Mouse (Mus musculus): ENCODE measurements around the gene Retsat. TPM values are rescaled to one million over a fixed set of nuclear protein-coding genes. Genes with fewer than 3 reads are reported as not detected.
A peak's percentile ranks its signal among the peaks of the same experiment; 100 is the strongest.

Retsat gene
- polyA plus RNA-seq, 2 experiments: 8.8 to 16.1 TPM

DNA sequence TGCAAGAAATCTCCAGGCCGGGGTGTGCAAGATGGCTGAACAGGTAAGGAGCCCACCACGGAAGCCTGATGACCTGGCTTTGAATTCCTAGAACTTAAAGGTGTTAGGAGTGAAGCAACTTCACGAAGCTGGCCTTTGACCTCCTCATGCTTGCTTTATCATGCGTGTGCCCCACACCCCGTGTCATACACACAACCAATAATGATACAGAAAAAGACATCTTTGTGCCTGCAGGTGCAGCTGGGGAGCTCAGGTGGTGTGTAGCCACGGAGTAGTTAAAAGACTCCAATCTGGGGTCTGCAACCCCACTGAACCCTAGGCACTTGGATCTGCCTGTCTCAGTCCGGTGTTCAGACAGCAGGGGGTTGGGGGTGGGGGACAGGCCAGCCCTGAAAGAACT is 32.8 kb upstream of the Retsat start:
- peaks cover 4% of the 10 kb centered on the region for H3K4me1 ChIP-seq (ENCODE audit: control insufficient read depth, insufficient read depth, low read length)
- no peaks in the 10 kb centered on the region for H3K9me3 ChIP-seq (ENCODE audit: control insufficient read depth, low read length)
- H3K9ac ChIP-seq (ENCODE audit: low read depth, low read length, severe bottlenecking): no peak overlapping the region
- H3K4me3 ChIP-seq (replicated peaks; ENCODE audit: low read length): no peak overlapping the region
- DNase-seq (ENCODE audit: low spot score) (no peak), ATAC-seq (ENCODE audit: low FRiP score, low read depth) (peak; percentile 4; the same call in 1 of the 2 replicates)
- WGBS: 75% methylated on average over 7 of the region's 7 CpGs
- no peak overlapping the region for H3K4me2 ChIP-seq (replicated peaks; ENCODE audit: low read depth, low read length, severe bottlenecking)
- peaks cover 13% of the 10 kb centered on the region for H3K36me3 ChIP-seq (ENCODE audit: control insufficient read depth, insufficient read depth, low read length)
- TF ChIP-seq POLR2A (IDR thresholded peaks at IDR 0.05; ENCODE audit: borderline replicate concordance, extremely low read depth, insufficient read depth, insufficient read length): no peak
- H3K27ac ChIP-seq (replicated peaks; ENCODE audit: low read depth, low read length): no peak overlapping the region
- no peaks in the 10 kb centered on the region for H3K27me3 ChIP-seq (ENCODE audit: control insufficient read depth, insufficient read depth, low read length)

DNA sequence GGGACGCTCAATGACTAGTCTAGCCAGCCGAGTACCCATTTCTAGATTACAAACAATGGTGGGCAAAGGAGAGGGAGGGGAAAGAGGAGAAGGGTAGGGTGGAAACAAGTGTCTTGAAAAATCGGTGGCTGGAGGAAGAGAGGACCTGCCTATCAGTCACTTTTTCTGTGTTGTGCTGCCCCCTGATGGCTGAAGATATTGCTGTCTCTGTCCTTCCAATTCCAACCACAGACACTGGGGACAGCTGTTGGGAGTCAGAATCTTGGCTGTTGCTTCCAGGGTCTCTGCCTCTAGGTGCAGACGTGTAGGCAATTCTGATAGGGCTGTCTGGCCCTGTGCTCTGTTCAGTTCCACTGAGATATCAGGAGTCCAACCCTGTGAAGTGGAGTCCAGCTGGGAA is 32.2 kb upstream of the Retsat start:
- Histone ChIP-seq H3K4me1 (ENCODE audit: control insufficient read depth, insufficient read depth, low read length) (peaks cover 4% of the 10 kb centered on the region), H3K4me3 (replicated peaks; ENCODE audit: low read length) (no peak overlapping the region), H3K9me3 (ENCODE audit: control insufficient read depth, low read length) (no peaks in the 10 kb centered on the region), H3K27ac (replicated peaks; ENCODE audit: low read depth, low read length) (no peak overlapping the region), H3K36me3 (ENCODE audit: control insufficient read depth, insufficient read depth, low read length) (peaks cover 13% of the 10 kb centered on the region), H3K27me3 (ENCODE audit: control insufficient read depth, insufficient read depth, low read length) (no peaks in the 10 kb centered on the region), H3K4me2 (replicated peaks; ENCODE audit: low read depth, low read length, severe bottlenecking) (no peak overlapping the region), H3K9ac (ENCODE audit: low read depth, low read length, severe bottlenecking) (no peak overlapping the region)
- ATAC-seq (ENCODE audit: low FRiP score, low read depth) (peak; percentile 86), DNase-seq (ENCODE audit: low spot score) (peak; percentile 92)
- no peak for TF ChIP-seq POLR2A (IDR thresholded peaks at IDR 0.05; ENCODE audit: borderline replicate concordance, extremely low read depth, insufficient read depth, insufficient read length)
- 5% methylated on average over 4 of the region's 4 CpGs for WGBS

DNA sequence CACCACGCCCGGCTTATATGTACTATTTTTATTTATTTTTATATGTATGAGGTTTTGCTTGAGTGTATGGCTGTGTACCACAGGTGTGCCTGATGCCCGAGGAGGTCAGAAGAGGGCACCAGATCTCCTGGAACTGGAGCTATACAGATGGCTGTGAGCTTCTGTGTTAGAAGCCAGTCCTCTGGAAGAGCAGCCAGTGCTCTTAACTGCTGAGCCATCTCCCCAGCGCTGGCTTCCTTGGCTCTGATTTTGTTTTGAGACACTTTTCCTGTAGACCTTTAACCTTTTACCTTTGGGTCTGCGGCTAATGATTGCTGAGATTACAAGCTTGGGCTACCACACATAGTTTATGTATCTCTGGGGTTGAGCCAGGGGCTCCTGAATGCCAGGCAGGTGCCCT is 30.8 kb upstream of the Retsat start:
- Histone ChIP-seq H3K9me3 (ENCODE audit: control insufficient read depth, low read length) (no peaks in the 10 kb centered on the region), H3K27ac (replicated peaks; ENCODE audit: low read depth, low read length) (no peak overlapping the region), H3K4me1 (ENCODE audit: control insufficient read depth, insufficient read depth, low read length) (peaks cover 4% of the 10 kb centered on the region), H3K4me2 (replicated peaks; ENCODE audit: low read depth, low read length, severe bottlenecking) (no peak overlapping the region), H3K27me3 (ENCODE audit: control insufficient read depth, insufficient read depth, low read length) (no peaks in the 10 kb centered on the region), H3K9ac (ENCODE audit: low read depth, low read length, severe bottlenecking) (no peak overlapping the region), H3K4me3 (replicated peaks; ENCODE audit: low read length) (no peak overlapping the region), H3K36me3 (ENCODE audit: control insufficient read depth, insufficient read depth, low read length) (peaks cover 21% of the 10 kb centered on the region)
- WGBS: 84% methylated on average over 5 of the region's 5 CpGs
- DNase-seq (ENCODE audit: low spot score) (no peak), ATAC-seq (ENCODE audit: low FRiP score, low read depth) (no peak)
- TF ChIP-seq POLR2A (IDR thresholded peaks at IDR 0.05; ENCODE audit: borderline replicate concordance, extremely low read depth, insufficient read depth, insufficient read length): no peak

DNA sequence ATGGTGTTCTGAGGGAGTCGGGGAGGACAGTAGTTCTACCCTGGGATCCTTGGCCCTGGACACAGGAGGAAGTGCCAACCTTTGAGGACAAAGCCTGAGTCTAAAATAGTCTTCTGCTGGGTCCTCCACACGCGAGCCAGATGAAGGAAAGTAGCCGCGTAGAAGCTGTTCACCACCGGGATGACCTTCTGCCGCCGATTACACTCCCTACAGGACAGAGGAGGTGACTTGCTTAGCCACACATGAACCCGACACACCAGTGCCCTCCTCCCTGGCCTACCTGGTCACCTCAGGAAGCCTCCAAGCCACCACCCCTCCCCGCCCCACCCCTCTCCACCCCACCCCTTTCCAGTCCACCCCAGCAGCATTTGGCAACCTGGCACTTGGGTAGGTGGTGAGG is 29.5 kb upstream of the Retsat start:
- H3K9ac ChIP-seq (ENCODE audit: low read depth, low read length, severe bottlenecking): no peak overlapping the region
- no peak for ATAC-seq (ENCODE audit: low FRiP score, low read depth)
- 93% methylated on average over 10 of the region's 10 CpGs for WGBS

DNA sequence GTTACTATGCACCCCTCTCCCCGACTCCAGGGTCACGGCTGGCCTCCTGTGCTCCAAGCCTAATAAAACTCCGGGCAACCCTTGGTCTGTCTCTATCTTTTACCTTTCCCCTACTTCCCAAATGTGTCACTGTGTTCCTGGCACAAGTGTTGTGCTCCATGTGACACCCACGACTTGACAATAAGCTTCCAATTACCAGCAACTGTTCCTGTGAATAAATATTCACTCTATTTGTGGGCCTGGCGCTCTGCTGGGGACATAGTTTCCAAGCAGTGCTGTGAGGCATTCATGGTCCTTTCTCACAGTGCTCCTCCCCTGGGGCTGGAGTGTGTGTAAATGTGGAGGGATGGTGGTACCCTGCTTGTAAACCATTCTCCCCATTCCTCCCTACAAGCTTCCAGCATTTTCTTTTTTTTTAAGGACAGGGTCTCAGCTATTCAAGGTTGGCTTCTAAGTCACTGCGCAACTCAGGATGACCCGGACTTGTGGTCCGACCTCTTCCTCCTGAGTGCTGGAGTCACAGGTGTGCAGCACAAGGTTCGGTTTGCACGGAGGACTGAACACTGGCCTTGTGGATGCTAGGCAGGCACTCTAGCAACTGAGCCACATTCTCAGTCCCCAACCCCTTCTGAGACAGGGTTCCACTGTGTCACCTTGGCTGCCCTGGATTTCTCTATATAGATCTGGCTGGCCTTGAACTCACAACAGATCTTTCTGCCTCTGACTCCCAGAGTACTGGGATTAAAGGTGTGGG is 27.5 kb upstream of the Retsat start:
- H3K27me3 ChIP-seq (ENCODE audit: control insufficient read depth, insufficient read depth, low read length): no peaks in the 10 kb centered on the region
- no peak overlapping the region for H3K9ac ChIP-seq (ENCODE audit: low read depth, low read length, severe bottlenecking)
- TF ChIP-seq POLR2A (IDR thresholded peaks at IDR 0.05; ENCODE audit: borderline replicate concordance, extremely low read depth, insufficient read depth, insufficient read length): no peak
- no peak overlapping the region for H3K4me3 ChIP-seq (replicated peaks; ENCODE audit: low read length)
- no peaks in the 10 kb centered on the region for H3K9me3 ChIP-seq (ENCODE audit: control insufficient read depth, low read length)
- H3K4me2 ChIP-seq (replicated peaks; ENCODE audit: low read depth, low read length, severe bottlenecking): no peak overlapping the region
- peaks cover 47% of the 10 kb centered on the region for H3K36me3 ChIP-seq (ENCODE audit: control insufficient read depth, insufficient read depth, low read length)
- WGBS: 80% methylated on average over 10 of the region's 10 CpGs
- DNase-seq (ENCODE audit: low spot score) (no peak), ATAC-seq (ENCODE audit: low FRiP score, low read depth) (no peak)
- H3K4me1 ChIP-seq (ENCODE audit: control insufficient read depth, insufficient read depth, low read length): no peaks in the 10 kb centered on the region
- H3K27ac ChIP-seq (replicated peaks; ENCODE audit: low read depth, low read length): no peak overlapping the region

More for the DNA sequence above, 29.5 kb upstream of the Retsat start:
- Histone ChIP-seq H3K9me3 (ENCODE audit: control insufficient read depth, low read length) (no peaks in the 10 kb centered on the region), H3K4me2 (replicated peaks; ENCODE audit: low read depth, low read length, severe bottlenecking) (no peak overlapping the region), H3K27ac (replicated peaks; ENCODE audit: low read depth, low read length) (no peak overlapping the region), H3K4me3 (replicated peaks; ENCODE audit: low read length) (no peak overlapping the region), H3K4me1 (ENCODE audit: control insufficient read depth, insufficient read depth, low read length) (no peaks in the 10 kb centered on the region), H3K27me3 (ENCODE audit: control insufficient read depth, insufficient read depth, low read length) (no peaks in the 10 kb centered on the region), H3K36me3 (ENCODE audit: control insufficient read depth, insufficient read depth, low read length) (peaks cover 32% of the 10 kb centered on the region)
- no peak for DNase-seq (ENCODE audit: low spot score)
- TF ChIP-seq POLR2A (IDR thresholded peaks at IDR 0.05; ENCODE audit: borderline replicate concordance, extremely low read depth, insufficient read depth, insufficient read length): no peak

All from limb, embryonic 14.5 days (tissue).